Mouse (Mus musculus): Measurements from ENCODE around the gene Arih1. TPM values are rescaled to one million over a fixed set of nuclear protein-coding genes. Genes with fewer than 3 reads are reported as not detected.

Gene Arih1
- 58.7 TPM for polyA plus RNA-seq (2015; fragmentation: Illumina TruSeq; extraction: RNeasy Lipid Tissue Mini Kit (QIAGEN cat#74804); ENCODE audit: low read depth, low replicate concordance)

DNA sequence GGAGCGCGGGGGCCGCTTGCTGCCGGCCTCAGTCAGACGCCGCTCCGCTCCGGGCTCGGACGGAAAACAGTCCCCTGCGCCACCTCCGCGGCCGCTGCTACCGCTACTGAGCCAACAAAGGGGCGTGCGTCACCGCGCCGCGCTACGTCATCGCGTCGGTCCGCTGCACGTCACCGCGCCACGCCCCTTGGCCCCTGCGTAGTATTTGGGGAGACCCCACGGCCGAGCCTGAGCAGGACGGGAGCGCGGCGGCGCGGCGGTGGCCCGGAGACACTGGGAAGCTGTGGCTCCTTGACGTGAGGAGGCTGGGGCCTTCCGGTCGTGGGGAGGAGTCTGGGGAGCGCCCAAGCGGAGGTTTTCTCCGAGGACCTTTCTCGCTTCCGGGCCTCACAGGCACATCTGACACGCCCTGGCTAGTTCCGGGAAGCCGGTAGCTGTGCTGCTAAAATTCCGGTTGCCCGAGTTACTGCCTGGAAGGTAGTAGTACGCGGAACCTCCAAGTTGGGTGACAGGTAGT lies at the start of gene Arih1:
Arih1 (minus strand) TSS at position 70 of the 517 bp plus-strand sequence.

GRCm38 (mm10) chr9:59353253-59353639 lies 133.2 kb downstream of the Arih1 start, which contains the start of gene Bbs4:
Bbs4 (minus strand) TSS chr9:59353508.

Other genes with a start within 250 kb of the Arih1 start
- 16.7 TPM for gene Adpgk, start 195.1 kb downstream of the Arih1 start, polyA plus RNA-seq (2015; fragmentation: Illumina TruSeq; extraction: RNeasy Lipid Tissue Mini Kit (QIAGEN cat#74804); ENCODE audit: low read depth, low replicate concordance)
- gene Bbs4, start 133.1 kb downstream of the Arih1 start, polyA plus RNA-seq (2015; fragmentation: Illumina TruSeq; extraction: RNeasy Lipid Tissue Mini Kit (QIAGEN cat#74804); ENCODE audit: low read depth, low replicate concordance) = 64.7 TPM
- 60.8 TPM for gene Hexa, start 52.9 kb upstream of the Arih1 start, polyA plus RNA-seq (2015; fragmentation: Illumina TruSeq; extraction: RNeasy Lipid Tissue Mini Kit (QIAGEN cat#74804); ENCODE audit: low read depth, low replicate concordance)
- 5.1 TPM for gene Tmem202, start 53.2 kb upstream of the Arih1 start, polyA plus RNA-seq (2015; fragmentation: Illumina TruSeq; extraction: RNeasy Lipid Tissue Mini Kit (QIAGEN cat#74804); ENCODE audit: low read depth, low replicate concordance)
- gene Celf6, start 91.3 kb upstream of the Arih1 start, polyA plus RNA-seq (2015; fragmentation: Illumina TruSeq; extraction: RNeasy Lipid Tissue Mini Kit (QIAGEN cat#74804); ENCODE audit: low read depth, low replicate concordance) = 18.1 TPM
- 119 TPM for gene Parp6, start 130.7 kb upstream of the Arih1 start, polyA plus RNA-seq (2015; fragmentation: Illumina TruSeq; extraction: RNeasy Lipid Tissue Mini Kit (QIAGEN cat#74804); ENCODE audit: low read depth, low replicate concordance)
- 1,370 TPM for gene Pkm, start 169.8 kb upstream of the Arih1 start, polyA plus RNA-seq (2015; fragmentation: Illumina TruSeq; extraction: RNeasy Lipid Tissue Mini Kit (QIAGEN cat#74804); ENCODE audit: low read depth, low replicate concordance)
- 9.4 TPM for gene Gramd2, start 193.5 kb upstream of the Arih1 start, polyA plus RNA-seq (2015; fragmentation: Illumina TruSeq; extraction: RNeasy Lipid Tissue Mini Kit (QIAGEN cat#74804); ENCODE audit: low read depth, low replicate concordance)

Measured in brain, adult 10 weeks (tissue).